Mouse (Mus musculus) mesoderm, embryonic 11.5 days (tissue): ENCODE measurements around the gene Plekhm2.

Experiments
- DNase-seq: peaks from one replicate; pipeline ENCODE4 v3.0.0-alpha.2; 2012; ENCODE audit warnings: low read depth, low spot score

Plekhm2 gene

GRCm38 (mm10) chr4:141605861-141606260 is 58.8 kb downstream of the Plekhm2 start, which contains the start of gene Fblim1:
Gene Fblim1 (minus strand): TSS chr4:141606096.
- no peak for DNase-seq

DNA sequence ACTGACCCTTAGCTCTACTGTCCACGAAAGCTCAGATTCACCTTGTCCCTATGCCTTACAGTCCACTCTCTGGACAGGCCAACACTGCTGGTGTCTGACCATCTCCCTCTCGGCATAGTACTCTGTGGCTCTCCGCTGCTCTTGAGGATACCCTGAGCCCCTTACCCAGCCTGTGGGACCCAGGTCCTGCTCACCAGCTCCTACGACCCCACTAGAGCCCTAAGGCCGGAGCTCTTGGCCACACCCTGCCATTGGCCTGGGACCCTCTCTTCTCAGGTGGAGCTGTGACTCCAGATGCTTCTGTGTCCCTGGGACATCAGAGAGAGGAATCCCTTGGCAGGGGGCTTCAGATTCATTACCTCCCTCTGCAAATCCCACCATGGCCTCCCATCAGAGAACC is 59.3 kb downstream of the Plekhm2 start:
- no peak for DNase-seq

DNA sequence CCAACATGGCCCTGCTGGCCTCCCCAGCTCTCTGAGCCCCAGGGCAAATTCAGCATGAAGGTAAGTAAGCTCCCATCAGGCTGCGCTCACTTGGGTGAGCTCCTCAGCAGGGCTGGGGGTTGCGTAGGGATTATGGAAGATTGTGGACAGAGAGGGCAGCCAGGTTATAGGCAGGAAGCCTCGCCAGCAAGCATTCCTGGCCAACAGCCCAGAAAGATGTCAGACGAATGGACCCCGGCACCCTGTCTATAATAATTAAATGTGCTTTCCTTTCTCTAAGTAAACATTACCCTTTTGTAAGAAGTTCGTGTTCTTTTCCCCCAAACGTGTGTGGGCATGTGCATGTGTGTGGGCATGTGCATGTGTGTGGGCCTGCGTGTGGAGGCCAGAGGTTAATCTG is 60.2 kb downstream of the Plekhm2 start:
- DNase-seq, result no peak

DNA sequence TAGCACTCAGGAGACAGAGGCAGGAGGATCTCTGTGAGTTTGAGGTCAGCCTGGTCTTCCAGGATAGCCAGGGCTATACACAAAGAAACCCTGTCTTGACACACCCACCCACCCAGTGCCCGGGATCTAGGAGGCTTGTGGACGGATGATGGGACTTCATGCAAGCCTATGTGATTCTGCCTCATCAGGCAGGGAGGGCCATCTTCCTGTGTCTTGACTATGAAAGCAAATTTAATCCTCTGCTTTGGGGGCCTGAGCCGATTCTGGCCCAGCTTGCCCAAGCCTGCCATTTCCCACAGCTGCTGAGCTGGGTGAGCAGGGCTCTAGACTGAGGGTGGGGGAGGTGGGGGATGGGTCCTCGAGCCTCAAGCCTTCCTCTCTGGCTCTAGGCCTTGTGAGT is 60.8 kb downstream of the Plekhm2 start:
- DNase-seq, result no peak

DNA sequence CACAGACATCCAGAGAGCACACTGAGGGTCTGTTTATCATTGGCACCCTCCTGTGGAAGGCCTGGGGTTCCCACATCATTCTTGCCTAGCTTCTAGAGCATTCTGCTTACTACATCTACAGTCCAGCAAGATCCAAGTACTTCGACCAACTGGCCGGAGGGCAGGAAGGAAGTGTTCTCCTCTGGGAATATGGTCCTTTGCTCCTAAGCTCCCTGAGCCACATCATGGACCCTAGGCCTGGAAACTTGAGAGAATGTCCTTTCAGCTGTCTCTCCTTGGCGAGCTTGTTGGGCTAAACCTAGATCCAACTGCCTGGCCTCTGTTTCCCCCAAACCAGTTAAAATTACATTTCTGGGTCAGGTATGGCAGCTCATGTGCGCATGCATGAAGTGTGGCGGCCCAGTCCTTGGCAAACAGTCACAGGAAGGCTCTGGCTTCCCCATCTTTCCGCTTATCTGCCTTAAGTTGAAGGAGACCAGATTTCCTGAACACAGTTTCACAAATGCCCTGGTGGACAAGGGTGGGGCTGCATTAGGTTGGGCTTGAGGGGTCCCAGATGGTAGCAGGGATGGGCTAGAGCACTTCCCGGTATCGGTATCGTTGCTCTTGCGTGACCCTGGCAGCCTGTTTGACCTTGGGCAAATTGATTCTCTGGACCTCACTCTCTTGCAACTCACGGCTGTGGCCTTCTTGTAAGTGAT is 62.0 kb downstream of the Plekhm2 start:
- no peak for DNase-seq

GRCm38 (mm10) chr4:141601148-141601862 is 63.4 kb downstream of the Plekhm2 start:
- no peak for DNase-seq

GRCm38 (mm10) chr4:141600364-141600763 is 64.3 kb downstream of the Plekhm2 start:
- DNase-seq, result no peak

- peak; percentile 52 for DNase-seq
These were observed 65.2 kb downstream of the Plekhm2 start for GRCm38 (mm10) chr4:141599251-141600141.

GRCm38 (mm10) chr4:141598894-141599250 is 65.8 kb downstream of the Plekhm2 start:
- DNase-seq, result no peak

- DNase-seq, result peak; percentile 63
These were observed 66.4 kb downstream of the Plekhm2 start for GRCm38 (mm10) chr4:141598199-141598893.

DNA sequence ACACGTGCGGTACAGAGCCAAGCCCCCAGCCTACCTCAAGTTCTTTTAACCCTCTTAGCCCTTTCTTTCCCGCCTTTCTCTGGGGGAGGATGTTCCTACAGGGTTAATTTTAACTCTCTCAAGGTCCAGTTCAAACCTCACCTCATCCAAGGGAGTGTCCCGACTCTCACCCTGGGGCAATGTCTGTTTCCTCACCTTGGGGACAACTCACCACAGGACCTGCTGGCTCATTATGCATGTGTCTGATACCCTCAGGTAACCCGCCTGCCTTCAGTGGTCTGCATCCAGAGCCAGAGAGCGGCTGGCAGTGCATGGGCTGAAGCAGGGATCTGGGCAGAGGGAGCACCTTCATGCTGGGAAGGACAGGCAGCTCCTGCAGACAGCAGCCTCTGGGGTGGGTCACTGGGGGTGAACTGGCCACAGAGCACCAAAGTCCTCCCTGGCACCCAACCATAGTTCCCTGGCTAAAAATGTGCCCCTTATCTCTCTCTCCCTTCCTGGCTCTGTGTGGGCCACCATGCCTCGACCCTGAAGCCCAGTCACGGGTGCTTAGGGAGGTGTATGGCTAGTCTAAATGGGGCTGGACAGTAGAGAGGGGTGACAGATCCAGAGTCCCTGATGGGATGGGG is 67.9 kb downstream of the Plekhm2 start:
- no peak for DNase-seq

GRCm38 (mm10) chr4:141595605-141596268 is 69.0 kb downstream of the Plekhm2 start:
- no peak for DNase-seq

DNA sequence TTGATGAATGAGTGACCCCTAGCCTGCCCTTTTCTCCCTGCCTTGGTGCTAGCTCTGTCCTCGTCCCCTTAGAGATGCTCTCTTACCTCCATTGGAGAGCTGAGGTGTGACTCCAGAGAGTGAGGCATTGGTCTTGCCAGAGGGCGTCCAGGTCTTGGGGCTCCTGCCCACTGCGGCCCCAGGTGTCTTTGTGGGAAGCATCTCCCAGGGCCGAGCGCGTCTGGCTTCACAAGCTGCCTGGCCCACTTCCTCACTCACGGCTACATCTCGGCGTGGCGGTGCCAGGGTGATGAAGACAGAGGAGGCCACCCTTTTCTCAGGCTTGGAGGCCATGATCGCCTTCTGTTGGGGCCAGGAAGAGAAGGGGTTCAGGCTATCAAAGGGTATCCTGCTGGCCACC is 69.6 kb downstream of the Plekhm2 start:
- no peak for DNase-seq

DNA sequence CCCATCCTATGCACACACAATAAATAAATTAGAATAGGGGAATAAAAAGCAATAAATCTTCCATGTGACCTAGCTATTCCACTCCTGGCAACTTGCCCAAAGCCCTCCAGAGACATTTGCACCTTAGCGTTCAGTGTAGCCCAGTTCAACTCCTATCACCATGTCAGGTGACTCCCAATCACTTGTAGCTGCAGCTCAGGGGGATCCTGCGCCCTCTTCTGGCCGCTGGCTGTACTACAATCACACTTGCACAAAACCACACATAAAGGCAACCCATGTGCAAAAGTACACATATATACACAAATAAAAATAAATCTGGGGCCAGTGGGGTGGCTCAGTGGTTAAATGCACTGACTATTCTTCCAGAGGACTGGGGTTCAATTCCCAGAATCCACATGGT is 73.2 kb downstream of the Plekhm2 start:
- DNase-seq, result peak; percentile 47

- no peak for DNase-seq
These were observed 80.8 kb downstream of the Plekhm2 start for GRCm38 (mm10) chr4:141583919-141584318.

DNA sequence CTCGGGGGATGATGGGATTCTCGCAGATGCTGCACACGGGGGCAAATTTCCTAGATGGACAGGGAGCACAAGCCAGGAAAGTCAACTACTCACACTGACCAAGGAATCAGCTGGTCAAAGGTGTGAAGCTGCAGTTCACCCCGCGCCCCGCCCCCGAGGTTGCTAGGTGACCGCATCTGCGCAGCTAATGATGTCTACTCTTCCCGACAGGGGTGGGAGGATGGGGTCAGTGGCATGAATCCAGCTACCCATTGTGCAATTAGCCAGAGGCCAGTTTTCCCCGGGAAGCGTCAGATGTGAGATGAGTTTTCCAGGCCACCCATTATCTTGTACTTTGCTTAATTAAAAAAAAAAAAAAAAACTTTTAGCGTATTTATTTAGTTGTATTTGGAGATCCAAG is 83.6 kb downstream of the Plekhm2 start:
- DNase-seq, result no peak

- DNase-seq, result no peak
These were observed 85.9 kb downstream of the Plekhm2 start for GRCm38 (mm10) chr4:141578833-141579232.

GRCm38 (mm10) chr4:141576877-141577276 is 87.8 kb downstream of the Plekhm2 start:
- DNase-seq, result no peak

DNA sequence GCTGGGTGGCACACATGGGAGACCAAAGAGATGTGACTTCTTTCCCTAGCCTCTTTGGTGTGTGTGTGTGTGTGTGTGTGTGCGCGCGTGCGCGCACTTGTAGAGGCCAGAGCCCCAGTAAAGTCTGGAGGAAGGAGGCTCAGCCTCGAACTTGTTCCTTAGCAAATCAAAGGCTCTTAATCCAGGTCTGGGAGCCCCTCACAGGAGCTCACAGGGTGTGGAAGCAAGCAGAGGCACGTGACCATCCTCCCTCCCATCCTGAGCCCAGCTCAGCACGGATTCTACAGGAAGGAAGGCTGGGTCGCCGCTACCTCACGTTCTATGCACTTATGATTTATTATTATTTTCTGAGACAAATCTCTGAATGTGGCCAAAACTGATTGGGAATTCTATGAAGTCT is 88.3 kb downstream of the Plekhm2 start:
- no peak for DNase-seq
